Mouse (Mus musculus): ENCODE data around the gene Pax5. TPM values are rescaled to one million over a fixed set of nuclear protein-coding genes. Genes with fewer than 3 reads are reported as not detected.
A peak's percentile ranks its signal among the peaks of the same experiment; 100 is the strongest.

The Pax5 gene
- polyA plus RNA-seq, 1 experiment from 2014 or later, result 1.2 TPM

DNA sequence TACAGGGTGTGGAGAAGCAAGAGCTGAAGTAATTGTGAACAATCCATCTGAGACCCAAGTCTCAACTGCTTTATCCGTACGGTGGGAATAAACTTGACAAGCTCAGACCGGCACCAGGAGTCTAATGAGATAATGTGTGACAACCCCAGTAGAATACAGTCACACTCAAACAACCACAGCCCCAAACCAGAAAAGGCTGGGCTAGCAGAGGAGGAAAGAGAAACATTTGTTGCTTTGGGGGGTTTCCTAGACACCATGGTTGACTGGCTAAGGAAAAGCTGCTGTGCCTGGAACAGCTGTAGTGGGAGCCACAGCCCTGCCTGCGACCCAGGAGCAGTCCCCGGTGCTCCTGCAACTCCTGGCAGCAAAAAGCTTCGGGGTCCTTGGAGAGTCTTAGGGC is 219.4 kb downstream of the Pax5 start:
- Histone ChIP-seq H3K4me3 (replicated peaks) (no peak overlapping the region), H3K27me3 (replicated peaks) (0 out of 2 replicates have a peak, but pooled peaks cover 4% of the 10 kb centered on the region), H3K9me3 (replicated peaks) (no peaks in the 10 kb centered on the region), H3K4me2 (0 out of 2 replicates have a peak overlapping the region, but pooled peaks have one; percentile 10), H3K27ac (replicated peaks) (no peak overlapping the region), H3K36me3 (no peaks in the 10 kb centered on the region), H3K4me1 (peaks cover 22% of the 10 kb centered on the region), H3K9ac (replicated peaks) (no peak overlapping the region)
- WGBS, result 41% methylated on average over 6 of the region's 6 CpGs
- ATAC-seq (ENCODE audit: low FRiP score), result peak; percentile 17; the same call in 1 of the 2 replicates

DNA sequence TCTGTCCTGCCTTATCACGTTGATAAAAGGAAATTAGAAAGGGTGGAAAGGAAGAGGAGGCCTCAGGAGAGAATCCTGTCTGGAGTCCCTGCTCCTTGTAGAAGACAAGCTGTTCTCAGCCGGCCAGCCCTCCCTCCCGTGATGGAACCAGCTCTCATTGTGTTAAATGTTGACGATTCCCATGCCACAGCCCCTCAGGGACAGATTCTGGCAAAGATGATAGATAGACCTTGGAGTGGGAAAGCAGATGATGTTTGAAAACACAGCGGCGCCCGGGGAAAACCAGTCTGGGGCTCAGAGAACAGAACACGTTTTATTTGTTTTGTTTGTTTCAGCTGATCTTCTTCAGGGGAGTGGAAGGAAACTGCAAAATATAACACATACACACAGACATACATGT is 221.6 kb downstream of the Pax5 start:
- WGBS, result 29% methylated on average over 8 of the region's 8 CpGs
- Histone ChIP-seq H3K36me3 (no peaks in the 10 kb centered on the region), H3K4me1 (peaks cover 27% of the 10 kb centered on the region), H3K4me2 (no peak overlapping the region), H3K9me3 (replicated peaks) (no peaks in the 10 kb centered on the region), H3K27me3 (replicated peaks) (0 out of 2 replicates have a peak, but pooled peaks cover 4% of the 10 kb centered on the region), H3K4me3 (replicated peaks) (no peak overlapping the region), H3K27ac (replicated peaks) (no peak overlapping the region), H3K9ac (replicated peaks) (no peak overlapping the region)
- ATAC-seq (ENCODE audit: low FRiP score), result no peak

DNA sequence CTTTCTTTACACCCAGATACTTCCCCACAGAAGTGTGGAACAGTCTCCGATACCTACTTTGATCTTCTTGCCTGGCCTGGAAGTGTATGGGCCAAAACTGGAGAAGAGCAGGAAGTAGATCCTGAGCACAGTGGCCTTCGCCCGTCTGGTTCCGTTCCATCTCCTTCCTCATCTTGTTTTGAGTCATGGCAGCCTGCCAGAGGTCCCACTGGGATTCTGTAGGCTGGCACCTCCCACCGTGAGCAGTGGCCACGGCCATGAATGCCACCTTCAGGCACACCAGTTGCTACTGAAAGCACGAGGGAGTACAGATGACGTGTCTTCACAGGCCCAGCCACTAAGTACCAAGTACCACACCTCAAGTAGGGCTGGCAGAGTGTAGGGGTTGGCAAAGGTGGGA is 222.1 kb downstream of the Pax5 start:
- 39% methylated on average over 8 of the region's 8 CpGs for WGBS
- no peak overlapping the region for H3K4me2 ChIP-seq
- H3K36me3 ChIP-seq, result no peaks in the 10 kb centered on the region
- H3K9me3 ChIP-seq (replicated peaks), result no peaks in the 10 kb centered on the region
- ATAC-seq (ENCODE audit: low FRiP score), result no peak
- no peak overlapping the region for H3K27ac ChIP-seq (replicated peaks)
- H3K4me3 ChIP-seq (replicated peaks), result no peak overlapping the region
- H3K4me1 ChIP-seq, result peaks cover 27% of the 10 kb centered on the region
- H3K9ac ChIP-seq (replicated peaks), result no peak overlapping the region
- 0 out of 2 replicates have a peak, but pooled peaks cover 4% of the 10 kb centered on the region for H3K27me3 ChIP-seq (replicated peaks)

DNA sequence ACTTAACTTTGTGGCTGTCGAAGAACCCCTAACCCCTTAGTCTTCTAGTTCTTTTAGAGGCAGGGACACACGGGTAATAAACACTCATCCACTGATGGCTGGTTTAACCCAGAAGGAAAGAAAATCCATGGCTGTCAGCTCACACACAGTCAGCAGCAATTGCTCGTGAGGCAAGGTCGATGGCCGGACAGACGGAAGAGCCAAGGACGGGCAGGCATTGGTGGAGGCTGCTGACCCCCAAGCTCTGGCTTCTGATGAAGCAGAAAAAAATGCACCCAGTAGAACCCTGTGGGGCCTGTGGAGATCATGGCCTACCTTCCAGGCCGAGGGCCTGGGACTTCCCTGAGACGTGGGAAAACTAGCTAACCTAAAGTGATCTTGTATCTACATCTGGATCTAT is 227.4 kb downstream of the Pax5 start:
- Histone ChIP-seq H3K4me2 (no peak overlapping the region), H3K36me3 (no peaks in the 10 kb centered on the region)
- WGBS, result 93% methylated on average over 9 of the region's 9 CpGs

DNA sequence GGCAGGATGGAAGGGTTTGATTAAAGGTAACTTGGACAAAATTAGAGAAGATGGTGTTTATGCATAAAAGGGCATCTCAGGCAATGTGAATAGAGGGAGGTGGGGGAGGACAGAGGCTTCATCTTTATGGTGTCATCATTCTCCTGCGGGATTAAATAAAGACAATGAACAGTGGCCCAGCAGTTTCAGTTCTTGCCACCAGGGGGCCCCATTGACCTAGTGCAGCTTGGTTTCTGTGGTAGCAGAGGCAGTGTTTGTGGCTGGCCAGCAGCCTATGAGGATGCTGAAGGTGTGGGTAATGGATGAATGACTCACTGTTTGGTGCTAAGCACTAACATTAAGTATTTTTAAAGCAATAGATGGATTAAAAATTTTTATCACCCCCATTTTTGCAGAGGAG is 230.5 kb downstream of the Pax5 start:
- WGBS, result 97% methylated on average over 1 of the region's 1 CpGs
- no peak overlapping the region for H3K27ac ChIP-seq (replicated peaks)
- H3K27me3 ChIP-seq (replicated peaks), result no peaks in the 10 kb centered on the region
- 0 out of 2 replicates have a peak, but pooled peaks cover 5% of the 10 kb centered on the region for H3K4me1 ChIP-seq
- no peak overlapping the region for H3K4me3 ChIP-seq (replicated peaks)
- H3K36me3 ChIP-seq, result no peaks in the 10 kb centered on the region
- H3K9me3 ChIP-seq (replicated peaks), result no peaks in the 10 kb centered on the region
- H3K4me2 ChIP-seq, result no peak overlapping the region
- ATAC-seq (ENCODE audit: low FRiP score), result no peak
- H3K9ac ChIP-seq (replicated peaks), result no peak overlapping the region

More for the DNA sequence above, 227.4 kb downstream of the Pax5 start:
- ATAC-seq (ENCODE audit: low FRiP score), result no peak
- no peak overlapping the region for H3K9ac ChIP-seq (replicated peaks)
- H3K9me3 ChIP-seq (replicated peaks), result no peaks in the 10 kb centered on the region
- H3K4me3 ChIP-seq (replicated peaks), result no peak overlapping the region
- no peaks in the 10 kb centered on the region for H3K27me3 ChIP-seq (replicated peaks)
- H3K27ac ChIP-seq (replicated peaks), result no peak overlapping the region
- 0 out of 2 replicates have a peak, but pooled peaks cover 8% of the 10 kb centered on the region for H3K4me1 ChIP-seq

Small RNAs within 50 kb of the gene (microRNA-seq; reads per million reads assigned to microRNA genes)
- not detected for gene Mir5120

Other genes starting within 250 kb of the Pax5 start
- 37.9 and 39.4 TPM in 2 replicates for gene Zcchc7, start 45.4 kb upstream of the Pax5 start, polyA plus RNA-seq (2015; fragmentation: Nextera tagmentation; extraction: Ambion mirVana)

Measured in neural tube, embryonic 15.5 days (tissue).